Mouse (Mus musculus) left cerebral cortex, adult 11 months (tissue): ENCODE data around the gene Hoxa5.
A peak's percentile ranks its signal among the peaks of the same experiment; 100 is the strongest.

Experiments used
- DNase-seq: peaks from one replicate; pipeline ENCODE4 v3.0.0; 2022; ENCODE audit warnings: low spot score

Hoxa5 gene

DNA sequence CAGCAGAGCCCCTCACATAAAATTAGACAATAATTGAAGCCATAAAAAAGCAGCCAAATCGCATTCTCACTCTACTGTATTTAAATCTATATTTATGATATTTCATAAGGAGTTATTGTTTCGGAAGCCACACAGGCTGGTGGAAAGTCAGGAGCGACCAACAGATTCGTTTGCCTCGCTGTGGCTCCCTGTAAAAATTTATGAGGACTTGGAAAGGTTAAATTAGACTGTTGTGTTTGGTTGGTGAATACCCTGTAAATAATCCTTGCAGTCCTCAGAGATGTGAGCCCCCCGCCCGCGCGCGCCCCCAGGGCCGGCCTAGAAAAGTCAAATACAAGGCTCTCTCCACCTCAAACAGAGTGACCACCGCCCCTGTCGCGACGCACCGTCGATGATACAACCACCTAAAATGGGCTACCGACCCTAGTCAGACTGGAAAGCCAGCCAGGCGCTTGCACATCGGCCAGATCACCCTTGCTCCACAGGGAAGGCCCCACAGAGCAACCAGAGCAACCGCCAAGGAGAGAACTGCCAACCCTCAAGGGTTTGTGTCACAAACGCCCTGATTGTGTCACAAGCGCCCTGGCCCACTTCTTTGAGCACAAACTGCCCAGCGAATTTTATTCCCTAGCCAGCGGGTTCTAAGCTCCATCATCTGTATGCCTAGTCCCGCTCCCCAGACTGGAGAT, 22.3 kb upstream of the Hoxa5 start:
- no peak for DNase-seq

DNA sequence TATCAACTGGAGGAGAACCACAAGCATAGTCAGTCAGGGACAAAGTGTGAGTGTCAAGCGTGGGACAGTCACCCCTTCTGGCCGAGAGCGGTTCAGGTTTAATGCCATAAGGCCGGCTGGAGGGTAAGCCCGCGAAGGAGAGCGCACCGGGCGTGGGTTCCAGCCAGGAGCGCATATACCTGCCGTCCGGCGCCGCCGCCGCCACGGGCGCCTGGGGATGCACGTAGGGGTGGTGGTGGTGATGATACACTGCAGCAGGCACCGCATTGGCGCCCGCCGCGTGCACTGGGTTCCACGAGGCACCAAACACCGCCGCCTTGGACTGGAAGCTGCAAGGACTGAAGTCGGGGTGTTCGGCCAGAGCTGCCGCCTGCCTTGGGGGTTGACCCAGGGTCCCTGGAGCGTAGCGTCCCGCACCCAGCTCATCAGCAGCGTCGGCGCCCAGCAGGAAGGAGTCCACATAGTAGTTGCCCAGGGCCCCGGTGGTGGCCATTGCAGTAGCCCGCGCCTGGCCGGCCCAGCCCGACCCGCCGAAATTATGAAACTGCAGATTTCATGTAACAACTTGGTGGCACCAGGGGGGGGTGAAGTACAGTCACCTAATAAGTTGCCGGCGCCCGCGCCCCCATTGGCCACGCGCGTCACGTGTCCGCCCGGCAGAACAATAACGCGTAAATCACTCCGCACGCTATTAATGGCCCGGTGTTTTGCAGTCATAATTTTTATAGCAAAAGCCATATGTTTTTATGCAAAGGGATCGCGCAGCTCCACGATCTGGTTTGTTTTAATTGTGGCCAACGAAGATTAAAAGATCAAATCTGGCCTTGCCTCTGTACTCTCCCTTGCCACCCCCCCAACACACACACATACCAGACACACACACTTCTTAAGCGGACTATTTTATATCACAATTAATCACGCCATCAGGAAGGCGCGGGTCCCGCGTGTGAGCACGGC, 21.5 kb upstream of the Hoxa5 start:
- DNase-seq = no peak

DNA sequence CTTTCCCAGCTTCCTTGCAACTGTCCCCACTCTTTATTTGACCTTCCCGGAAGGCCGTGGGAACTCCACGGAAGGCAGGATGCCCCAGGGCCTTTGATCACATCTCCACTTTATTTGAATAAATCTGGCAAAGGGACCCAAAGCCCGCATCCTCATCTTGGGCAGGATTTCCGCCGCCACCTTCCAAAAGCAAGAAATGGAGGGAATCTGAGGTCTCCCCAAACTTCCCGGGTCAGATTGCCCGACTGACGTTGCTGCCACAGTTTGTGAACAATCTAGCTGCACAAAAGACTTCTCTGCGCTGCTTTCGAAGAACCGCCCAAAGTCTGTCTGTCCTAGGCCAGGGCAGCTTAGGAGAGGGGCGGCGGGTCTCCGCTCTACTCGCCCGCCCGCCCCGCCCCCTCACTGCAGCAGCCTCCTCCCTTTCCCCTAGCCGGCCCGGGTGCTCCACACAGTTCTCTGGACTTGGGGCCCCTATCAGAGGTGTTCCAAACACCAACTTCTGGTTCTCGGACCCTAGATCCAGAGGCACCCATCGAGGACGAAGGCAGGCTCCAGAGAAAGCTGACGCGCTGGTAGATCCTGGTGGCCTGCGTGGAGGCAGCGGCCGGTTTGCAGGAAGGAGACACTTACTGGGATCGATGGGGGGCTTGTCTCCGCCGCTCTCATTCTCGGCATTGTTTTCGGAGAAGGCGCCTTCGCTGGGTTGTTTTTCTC, 20.7 kb upstream of the Hoxa5 start:
- no peak for DNase-seq

DNA sequence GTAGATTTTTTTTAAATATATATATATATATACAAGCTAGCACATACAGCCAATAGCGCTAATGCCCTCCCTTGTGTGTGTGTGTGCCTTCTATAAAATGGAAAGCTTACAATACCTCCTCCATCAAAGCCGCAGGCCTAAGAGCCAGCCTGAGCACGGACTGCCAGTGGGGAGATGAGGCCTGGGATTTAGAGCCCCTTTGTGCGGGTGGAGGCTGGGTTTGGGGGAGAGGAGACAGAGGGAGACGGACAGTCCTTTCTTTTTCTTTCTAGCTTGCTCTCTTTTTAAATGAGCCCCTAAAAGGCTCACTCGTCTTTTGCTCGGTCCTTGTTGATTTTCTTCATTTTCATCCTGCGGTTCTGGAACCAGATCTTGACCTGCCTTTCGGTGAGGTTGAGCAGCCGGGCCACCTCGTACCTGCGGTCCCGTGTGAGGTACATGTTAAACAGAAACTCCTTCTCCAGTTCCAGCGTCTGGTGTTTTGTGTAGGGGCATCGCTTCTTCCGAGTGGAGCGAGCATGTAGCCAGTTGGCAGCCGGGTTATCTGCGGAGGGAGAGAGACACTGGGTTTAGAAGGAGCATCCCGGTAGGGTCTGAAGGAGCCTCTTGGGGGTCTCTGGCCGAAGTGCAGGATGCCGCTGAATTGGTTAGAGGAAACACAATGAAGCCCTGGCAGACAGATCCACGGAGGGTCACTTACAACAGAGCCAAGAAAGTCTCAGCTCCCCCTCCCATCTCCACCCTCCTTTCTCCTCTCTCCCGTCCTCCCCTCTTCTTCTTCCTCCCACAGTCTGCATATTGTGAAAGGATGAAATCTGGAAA, 19.8 kb upstream of the Hoxa5 start:
- no peak for DNase-seq

DNA sequence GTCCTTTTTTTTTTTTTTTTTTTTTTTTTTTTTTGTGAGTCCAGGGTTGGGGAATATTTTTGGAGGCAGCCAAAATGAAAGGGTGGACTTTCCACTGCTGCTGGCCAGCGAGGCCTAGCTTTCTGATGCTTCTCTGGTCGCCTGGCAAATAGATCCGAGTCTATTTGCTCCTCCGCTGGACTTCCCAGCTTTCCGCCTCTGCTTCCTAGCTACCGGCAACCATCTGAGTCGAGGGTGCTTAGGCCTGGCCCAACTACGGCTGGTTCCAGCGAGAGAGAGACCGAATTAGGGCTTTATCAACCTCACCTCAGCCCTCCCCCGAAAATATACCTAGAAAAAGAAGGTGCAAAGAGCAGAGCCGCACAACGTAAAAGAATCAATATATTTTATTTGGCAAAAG, 18.3 kb upstream of the Hoxa5 start:
- no peak for DNase-seq

DNA sequence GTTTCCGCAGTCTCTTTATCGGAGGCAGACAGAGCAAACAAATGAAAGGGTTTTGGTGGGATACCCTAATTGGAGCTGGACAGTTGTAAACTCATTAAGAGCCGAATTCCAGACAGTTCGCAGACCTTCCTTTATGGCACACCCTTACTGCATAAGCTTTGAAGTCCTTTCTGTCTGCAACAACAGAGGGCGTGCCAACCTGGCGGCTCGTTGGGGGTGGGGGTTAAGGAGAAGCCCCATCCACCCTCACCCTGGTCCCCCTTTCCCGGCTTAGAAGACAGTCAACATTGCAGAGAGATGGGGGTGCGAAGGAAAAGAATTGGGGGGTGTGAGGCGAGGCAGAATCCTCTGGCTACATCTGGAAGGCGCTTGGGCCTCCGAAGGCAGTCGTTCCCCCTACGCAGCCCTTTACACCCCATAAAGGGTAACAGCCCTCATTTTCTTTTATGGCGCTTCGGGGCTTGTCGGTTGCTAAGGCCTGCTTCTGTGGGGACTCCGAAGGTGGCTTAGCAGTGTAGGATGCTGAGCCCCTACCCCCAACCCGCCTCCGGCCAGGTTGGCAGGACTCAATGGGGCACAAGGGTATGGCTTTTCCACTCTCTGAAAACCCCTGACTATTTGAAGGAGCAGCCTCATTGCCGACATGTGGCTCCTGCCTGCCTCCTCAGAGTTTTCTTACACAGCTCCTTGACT, 17.8 kb upstream of the Hoxa5 start:
- no peak for DNase-seq

DNA sequence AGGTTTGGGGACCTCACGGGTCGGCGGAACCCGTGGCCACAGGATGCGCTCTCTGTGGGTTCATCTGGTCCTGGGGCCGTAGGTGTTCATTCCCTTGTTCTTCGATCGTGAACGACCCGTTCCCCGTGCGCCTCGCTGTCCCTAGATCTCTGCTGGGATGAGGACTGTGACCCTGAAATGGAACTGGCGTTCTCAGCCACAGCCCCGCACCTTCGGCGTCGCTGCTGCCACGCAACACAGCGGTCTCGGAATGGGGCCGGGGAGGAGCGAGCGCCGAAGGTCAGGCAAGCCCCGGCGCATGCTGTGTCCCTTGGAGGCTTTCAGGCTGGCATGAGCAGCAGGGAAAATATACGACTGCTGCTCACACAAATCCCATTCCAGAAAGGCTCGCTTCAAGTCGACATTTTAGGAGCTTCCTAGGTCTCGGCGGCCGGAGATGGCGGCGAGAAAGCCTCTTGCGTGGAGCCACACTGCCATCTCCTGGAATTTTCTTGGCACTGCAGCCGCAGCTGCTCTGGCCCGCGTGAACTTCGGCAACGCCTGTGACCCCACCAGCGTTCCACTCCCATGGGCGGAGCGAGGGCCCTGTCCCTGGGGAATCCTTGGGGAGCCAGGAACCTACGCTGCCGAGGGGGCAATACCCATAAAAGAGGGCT, 17.1 kb upstream of the Hoxa5 start, which contains the start of gene Hoxa7:
Gene Hoxa7, minus strand, starts transcription at position 518 of the 656 bp plus-strand sequence.
- DNase-seq = peak; percentile 57

DNA sequence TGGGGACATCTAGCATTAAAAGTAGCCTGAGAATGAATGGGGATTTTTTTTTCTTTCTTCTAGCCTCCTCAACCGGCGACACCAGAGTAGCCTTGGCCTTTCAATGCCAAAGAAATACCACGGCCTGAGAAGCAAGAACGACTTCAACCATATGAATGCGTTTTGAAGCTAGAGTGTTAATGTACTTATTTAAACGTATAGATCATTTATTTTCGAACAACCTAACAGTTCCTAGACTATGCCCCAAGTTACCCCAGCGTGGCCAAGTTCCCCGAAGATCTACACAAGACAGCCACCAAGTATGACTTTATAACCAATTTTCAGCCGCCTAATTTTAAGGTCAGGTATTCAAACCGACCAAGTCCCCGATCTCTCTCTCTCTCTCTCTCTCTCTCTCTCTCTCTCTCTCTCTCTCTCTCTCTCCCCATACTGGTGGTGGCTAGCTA, 16.5 kb upstream of the Hoxa5 start:
- DNase-seq = no peak

DNA sequence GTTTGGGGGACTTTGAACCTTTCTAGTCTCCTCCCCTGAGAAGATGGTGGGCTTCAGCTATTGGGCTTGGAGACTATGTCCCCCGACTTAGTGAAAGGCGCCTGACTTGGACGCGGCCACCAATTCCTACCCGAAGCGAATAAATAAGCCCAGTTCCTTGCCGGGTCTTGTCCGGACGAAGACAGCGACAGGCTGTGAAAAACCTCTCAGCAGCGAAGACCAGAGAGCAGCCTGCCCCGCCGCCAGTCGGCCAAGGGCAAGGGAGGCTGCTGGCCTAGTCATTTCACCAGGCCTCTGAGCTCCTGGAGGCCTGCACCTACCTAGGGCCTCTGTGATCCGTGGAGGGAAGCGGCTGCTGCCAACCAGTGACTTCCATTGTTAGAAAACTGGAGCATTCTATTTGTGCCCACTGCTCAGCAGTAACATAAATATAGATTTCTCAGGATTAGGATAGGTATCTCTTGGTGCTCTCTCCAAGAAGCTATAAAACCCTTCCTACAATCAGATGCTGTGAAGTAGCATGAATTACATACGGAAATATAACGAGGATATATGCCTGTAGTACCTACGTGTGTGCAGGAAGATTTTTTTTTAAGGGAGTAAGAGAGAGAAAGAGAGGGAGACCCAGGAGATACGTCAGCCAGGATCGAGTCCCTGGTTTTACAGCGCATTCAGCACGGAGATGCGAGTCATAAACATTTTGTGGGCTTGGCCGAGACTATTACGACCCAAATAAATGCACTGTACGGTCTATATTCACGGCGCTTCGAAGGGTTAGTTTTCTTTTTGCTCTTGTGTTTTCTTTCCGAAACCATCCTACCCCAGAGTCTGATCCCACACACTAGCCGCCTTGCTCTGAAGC, 15.8 kb upstream of the Hoxa5 start:
- no peak for DNase-seq

DNA sequence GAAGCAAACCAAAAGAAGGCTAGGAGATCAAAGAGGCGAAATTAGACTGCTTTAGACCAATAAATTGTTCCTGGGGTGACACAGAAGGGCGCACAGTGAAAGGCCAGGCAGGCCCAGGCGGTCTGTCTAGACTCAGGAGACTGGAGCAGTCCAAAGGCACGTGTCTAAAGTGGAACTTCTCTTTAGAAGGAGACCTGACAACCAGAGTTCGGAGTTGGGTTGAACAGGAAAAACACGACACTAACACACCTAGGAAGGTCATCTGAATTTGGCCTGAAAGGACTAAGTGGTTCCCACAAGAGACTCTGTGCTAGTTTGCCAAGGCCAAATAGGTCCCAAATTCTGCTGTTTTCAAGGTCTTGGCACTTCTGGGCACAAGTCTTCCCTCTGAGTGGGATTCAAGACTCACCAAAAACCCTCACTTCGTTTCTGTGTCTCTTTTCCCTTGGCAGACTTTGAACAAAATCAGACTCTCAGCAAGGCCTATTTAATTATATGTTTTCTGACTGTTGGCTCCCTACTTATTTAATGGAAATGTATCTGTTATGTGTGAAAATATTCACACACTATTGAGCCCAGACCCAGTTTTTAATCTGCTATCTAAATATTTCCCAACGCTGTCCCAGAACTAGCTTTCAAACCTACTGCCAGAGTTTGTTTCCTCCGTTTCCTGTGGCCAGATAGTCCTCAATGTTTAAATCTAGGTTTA, 15.0 kb upstream of the Hoxa5 start:
- DNase-seq = no peak

DNA sequence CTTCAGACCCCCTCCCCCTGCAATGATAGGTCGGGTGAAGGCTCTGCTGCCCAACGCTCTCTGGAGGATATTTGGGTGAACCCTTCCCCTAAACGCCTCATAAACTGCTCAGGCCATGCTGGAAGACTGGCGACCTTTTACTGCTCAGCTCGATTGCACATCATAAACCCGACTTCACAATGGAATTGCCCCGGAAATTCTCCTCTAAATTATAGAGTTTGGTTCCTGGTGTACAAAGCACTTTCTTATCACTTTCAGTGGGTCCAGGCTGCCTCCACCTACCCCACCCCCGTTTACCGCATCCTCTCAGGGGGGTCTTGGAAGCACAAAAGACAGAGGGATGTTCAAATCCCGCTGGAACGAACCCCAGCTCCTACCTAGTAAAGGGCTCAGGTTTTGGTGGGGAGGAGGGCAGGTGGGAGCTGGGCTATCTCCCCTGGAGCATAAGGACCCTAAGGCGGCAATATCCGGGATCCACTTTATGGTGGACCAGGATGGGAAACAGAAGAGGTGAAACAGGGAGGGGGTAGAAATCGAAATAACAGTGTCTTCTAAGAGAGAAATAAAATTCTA, 14.3 kb upstream of the Hoxa5 start:
- DNase-seq = no peak

DNA sequence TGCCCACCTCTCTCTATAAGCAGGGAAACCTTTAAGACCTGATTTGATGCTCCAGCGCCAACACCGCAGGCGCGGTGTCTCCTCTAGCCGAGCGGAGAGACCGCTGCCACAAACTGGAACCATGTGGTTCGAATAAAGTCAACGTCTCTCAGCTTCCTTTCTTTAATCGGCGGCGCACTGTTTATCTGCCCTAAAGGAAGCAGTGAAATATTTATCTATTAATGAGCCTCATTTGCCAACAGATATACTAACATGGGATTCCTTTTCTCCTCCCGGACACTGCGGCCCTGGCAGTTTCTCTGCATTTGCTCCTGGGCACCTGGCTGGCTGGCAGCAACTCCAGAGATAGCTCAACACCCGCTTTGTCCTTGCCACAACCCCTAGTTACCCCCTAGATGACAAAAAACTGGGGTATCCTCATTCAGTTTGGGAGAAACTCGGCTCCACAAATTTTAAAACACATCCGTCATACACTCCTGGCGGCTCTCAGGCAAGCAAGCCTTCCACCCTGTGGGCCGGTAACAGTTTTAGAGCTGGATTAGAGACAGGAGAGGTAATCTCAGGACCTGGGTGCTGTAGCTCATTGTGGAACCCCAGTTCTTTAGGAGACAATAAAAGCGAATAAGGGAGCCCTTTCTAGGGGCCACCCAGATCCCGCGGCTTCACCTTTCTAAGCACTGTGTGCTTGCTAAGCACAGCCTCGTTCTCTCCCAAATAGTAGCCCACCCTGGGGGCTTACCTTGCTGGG, 13.7 kb upstream of the Hoxa5 start:
- no peak for DNase-seq

DNA sequence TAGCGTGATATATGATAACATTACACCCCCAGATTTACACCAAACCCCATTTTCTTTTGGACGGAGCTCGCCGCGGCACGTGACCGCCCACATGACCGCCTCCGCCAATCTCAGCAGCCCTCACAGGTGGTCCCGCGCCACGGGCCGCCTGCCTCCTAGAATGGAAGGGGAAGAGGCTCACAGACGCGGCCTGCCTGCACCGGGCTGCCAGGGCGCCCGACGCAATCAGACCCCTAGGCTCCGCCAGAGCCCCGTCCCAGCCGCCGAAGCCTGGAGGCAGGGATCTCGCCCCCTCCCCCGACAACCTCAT, 13.0 kb upstream of the Hoxa5 start:
- DNase-seq = no peak

DNA sequence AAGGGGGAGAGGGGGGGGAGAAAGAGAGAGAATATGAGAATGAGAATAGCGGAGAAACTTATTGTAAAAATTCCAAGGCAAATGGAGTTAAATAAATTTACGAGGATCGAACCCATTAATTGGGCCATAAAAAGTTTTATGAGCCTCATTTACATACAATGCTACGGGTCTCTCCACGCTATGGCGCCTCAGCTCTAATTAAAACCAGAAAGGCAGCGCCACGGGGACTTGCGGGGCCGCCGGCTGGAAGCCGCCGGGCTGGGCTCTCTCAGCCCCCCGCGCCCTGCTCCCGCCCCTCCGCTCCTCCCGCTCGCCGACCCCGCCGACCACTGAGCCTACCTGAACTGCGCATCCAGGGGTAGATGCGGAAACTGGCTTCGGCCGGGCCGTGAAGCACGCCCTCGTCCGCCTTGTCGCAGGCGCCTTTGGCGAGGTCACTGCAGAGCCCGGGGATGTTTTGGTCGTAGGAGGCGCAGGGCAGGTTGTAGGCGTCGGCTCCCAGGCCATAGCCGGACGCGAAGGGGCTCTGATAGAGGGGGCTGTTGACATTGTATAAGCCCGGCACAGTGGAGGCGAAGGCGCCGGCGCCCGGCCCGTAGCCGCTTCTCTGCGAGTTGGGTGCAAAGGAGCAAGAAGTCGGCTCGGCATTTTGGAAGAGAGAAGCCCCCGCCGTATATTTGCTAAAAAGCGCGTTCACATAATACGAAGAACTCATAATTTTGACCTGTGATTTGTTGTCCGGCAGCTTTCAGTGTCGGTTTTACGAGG, 12.5 kb upstream of the Hoxa5 start:
- no peak for DNase-seq

DNA sequence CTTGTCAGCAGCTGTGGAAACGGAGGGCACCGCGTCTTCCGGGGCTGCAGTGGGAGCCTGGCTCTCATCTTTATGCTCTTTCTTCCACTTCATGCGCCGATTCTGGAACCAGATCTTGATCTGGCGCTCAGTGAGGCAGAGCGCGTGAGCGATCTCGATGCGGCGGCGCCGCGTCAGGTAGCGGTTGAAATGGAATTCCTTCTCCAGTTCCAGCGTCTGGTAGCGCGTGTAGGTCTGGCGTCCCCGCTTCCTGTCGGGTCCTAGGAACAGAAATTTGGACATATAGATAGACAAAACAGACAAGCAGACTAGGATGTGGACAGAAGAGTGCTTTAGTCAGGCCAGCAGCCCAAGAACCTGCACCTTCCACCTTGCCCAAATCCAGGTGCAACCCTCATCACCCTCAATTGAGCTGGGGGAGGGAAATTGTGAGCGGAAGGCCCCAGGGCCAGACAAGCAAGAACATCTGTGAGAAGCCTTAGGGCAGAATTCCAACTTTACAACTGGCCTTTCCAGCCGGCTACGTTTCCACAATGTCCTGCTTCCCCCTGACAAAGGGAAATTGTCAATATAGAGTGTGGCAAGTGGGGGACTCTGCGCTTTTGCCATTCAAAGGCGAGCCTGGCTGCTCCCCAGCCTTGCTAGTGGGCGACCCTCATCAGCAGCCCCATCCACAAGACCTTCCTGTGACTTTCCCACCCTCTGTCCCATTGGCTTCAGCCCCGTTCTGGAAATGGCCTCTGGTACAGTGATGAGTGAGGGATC, 11.6 kb upstream of the Hoxa5 start:
- no peak for DNase-seq

DNA sequence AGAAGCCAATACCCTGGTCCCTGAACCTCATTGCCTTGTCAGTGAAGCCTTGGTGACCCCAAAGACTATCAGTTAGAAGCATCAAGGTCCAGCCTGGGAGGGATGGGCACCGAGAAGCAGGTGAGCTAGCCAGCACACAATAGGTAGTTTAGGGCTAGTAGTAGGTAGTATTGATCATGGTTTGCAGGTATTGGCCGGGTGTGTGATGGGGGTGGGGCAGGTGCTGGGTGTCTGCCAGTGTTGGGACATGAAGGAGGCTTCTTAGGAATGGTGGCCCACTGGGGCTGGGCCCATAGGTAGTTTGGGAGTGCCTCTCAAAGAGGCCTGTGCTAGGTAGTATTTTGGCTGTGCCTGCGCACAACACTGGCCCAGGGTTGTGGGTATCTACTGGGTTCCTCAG, 10.7 kb upstream of the Hoxa5 start:
- no peak for DNase-seq
